Mouse (Mus musculus) lung, adult 2 months (tissue): ENCODE measurements at regions not wholly inside any gene's neighbourhood (a gene's known extent, or its start where the extent isn't known, plus 50 kb on each side); places are given as distances from the start of the nearest gene placed in this dataset.

Experiments
- CTCF ChIP-seq: fragments of 200-500 bp; IDR thresholded peaks from 2 replicates; pipeline ENCODE4 v1.5.1; 2011; ENCODE audit warnings: mild to moderate bottlenecking, low read length, control low read depth; ENCODE audit not compliant: insufficient read depth
- POLR2A ChIP-seq: fragments of 200-500 bp; IDR thresholded peaks from 2 replicates; pipeline ENCODE4 v1.6.1; 2011; ENCODE audit warnings: low read depth, mild to moderate bottlenecking, control low read depth, low read length, borderline replicate concordance; ENCODE audit errors: extremely low read depth

DNA sequence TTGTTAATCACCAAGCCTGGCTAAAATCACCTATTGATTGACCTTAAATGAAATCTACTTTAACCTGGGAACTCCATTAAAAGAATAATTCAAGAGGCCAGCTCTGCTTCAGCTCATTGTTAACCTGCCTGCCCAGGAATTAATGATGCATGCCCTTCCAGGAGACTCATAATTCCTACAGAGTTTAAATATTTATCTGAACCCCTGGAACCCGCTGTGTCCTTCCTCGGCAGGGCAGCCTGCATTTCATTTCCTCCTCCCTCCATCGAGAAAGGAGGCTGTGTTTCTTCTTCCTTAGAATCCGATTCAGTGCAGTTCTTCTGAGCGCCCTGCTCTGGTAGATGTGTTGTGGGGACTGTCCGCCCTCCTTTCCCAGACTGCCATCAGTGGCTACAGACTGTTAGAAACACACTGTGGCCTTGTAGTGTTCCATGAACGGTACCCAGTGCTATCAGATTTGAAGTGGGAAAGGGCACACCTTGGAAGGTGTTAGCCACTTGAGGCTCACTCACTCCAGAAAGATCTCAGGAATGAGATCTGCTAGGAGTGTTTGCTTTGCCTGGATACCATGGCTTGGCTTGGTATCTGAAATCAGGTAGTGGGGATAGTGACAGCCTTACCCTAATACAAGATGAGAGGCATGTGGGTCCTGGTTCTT is 350.0 kb upstream of the Kazn start:
- TF ChIP-seq POLR2A (no peak), CTCF (no peak)
